Mouse (Mus musculus) erythroblast, embryonic 14.5 days (primary cell): ENCODE results near the gene Syn3.

Source experiments
- GATA1 ChIP-seq: IDR thresholded peaks from 2 replicates; pipeline ENCODE4 v1.6.1; 2012; ENCODE audit warnings: low read length, inconsistent platforms, mixed read lengths
- TAL1 ChIP-seq: IDR thresholded peaks from 3 replicates; pipeline ENCODE4 v1.6.1; 2012; ENCODE audit warnings: low read length, inconsistent platforms, mixed read lengths

DNA sequence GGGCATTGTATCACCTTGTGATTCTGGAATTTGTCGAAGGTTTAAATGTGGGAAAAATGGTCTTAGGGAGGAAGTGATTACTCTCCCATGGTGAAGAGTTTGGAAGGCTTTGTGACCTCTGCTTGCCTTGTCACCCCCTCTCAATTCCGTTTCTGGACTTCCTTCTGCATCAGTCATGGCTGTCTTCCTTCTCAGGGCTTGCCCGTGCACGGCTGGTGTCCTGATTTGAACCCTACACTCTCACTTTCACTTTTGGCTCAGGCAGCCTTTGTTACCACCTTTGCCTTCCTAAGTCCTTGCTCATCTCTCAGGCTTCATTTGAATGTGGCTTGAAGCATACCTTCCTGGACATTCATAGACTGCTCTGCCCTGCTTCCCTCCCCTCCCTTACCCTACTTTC, 424.6 kb downstream of the Syn3 start:
- no peak for TF ChIP-seq GATA1
- TF ChIP-seq TAL1, result no peak
